Mouse (Mus musculus) frontal cortex, postnatal 36 days (tissue): ENCODE measurements around the gene Elmo2.
A peak's percentile ranks its signal among the peaks of the same experiment; 100 is the strongest.

ENCODE experiments used
- DNase-seq, 2 experiments: peaks; one replicate each; pipeline ENCODE4 v3.0.0; 2022; ENCODE audit warnings: low spot score in 2 of 2

The Elmo2 gene

GRCm38 (mm10) chr2:165257151-165257834, 69.0 kb downstream of the Elmo2 start:
- peak; percentile 73 to 77 for DNase-seq

- DNase-seq, result no peak
These were observed 70.1 kb downstream of the Elmo2 start for GRCm38 (mm10) chr2:165256213-165256612.

- no peak for DNase-seq
These were observed 72.4 kb downstream of the Elmo2 start for GRCm38 (mm10) chr2:165253867-165254266.

- no peak for DNase-seq
These were observed 73.0 kb downstream of the Elmo2 start for GRCm38 (mm10) chr2:165253269-165253668.

- no peak for DNase-seq
These were observed 73.5 kb downstream of the Elmo2 start for GRCm38 (mm10) chr2:165252801-165253200.

GRCm38 (mm10) chr2:165252381-165252780, 73.9 kb downstream of the Elmo2 start:
- DNase-seq, result no peak

GRCm38 (mm10) chr2:165250903-165251302, 75.4 kb downstream of the Elmo2 start:
- no peak for DNase-seq

GRCm38 (mm10) chr2:165248967-165249366, 77.3 kb downstream of the Elmo2 start:
- no peak for DNase-seq

GRCm38 (mm10) chr2:165246349-165246748, 79.9 kb downstream of the Elmo2 start:
- DNase-seq, result no peak

GRCm38 (mm10) chr2:165243122-165243720, 83.1 kb downstream of the Elmo2 start:
- no peak for DNase-seq

- no peak for DNase-seq
These were observed 83.7 kb downstream of the Elmo2 start for GRCm38 (mm10) chr2:165242575-165242974.

- DNase-seq, result no peak
These were observed 84.5 kb downstream of the Elmo2 start for GRCm38 (mm10) chr2:165241786-165242185.

GRCm38 (mm10) chr2:165240371-165240770, 85.9 kb downstream of the Elmo2 start:
- no peak for DNase-seq

- DNase-seq, result no peak
These were observed 86.6 kb downstream of the Elmo2 start for GRCm38 (mm10) chr2:165239533-165240144.

GRCm38 (mm10) chr2:165238416-165239145, 87.7 kb downstream of the Elmo2 start:
- DNase-seq, result no peak
